Mouse (Mus musculus) retina, embryonic 14.5 days (tissue): ENCODE measurements around the gene Otud7b.

ENCODE experiments used
- DNase-seq: peaks from one replicate; pipeline ENCODE4 v3.0.0-alpha.2; 2015; ENCODE audit warnings: low spot score

Gene Otud7b

DNA sequence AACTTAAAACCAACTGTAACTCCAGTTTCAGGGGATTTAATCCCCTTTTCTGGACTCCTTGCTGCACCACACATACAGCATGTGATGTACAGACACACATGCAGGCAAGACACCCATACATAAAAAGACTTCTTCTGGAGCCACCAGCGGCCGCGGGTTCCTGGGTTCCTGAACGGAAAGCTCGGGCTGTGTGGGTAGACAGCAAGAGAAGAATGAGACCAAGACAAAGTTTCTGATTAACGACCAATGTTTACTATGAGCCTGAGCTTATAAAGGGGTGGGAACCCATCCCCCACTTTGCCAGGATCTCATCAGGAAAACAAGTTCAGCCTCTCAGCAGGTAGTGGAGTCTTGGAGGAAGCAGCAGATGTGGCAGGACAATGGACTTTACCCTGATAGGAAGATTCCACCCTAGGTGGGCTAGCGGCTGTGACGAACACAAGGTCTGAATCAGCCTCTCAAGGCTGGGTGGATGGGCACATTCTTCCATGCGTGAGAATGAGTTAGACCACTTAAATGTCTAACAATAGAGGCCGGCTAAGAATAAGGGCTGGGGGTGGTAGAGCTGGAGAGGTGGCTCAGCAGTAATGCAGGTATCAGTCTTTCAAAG is 20.1 kb upstream of the Otud7b start:
- DNase-seq = no peak

DNA sequence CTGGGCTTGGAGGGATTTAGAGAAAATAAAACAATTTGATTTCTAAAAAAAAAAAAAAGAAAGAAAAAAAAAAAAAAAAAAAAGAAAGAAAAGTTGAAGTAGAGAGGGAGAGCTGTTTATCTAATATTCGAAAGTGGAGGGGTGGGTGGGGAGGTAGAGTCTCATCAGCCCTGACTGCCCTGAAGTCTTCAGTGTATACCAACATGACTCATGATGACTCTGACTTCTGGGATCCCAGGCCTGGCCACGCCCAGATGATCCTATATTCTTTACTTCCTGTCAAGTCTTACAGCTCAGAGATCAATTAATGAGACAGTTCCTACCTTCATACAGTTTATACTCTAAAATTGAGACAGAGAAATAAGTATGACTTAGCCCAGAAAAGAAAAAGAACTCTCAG is 17.1 kb upstream of the Otud7b start:
- DNase-seq = no peak

DNA sequence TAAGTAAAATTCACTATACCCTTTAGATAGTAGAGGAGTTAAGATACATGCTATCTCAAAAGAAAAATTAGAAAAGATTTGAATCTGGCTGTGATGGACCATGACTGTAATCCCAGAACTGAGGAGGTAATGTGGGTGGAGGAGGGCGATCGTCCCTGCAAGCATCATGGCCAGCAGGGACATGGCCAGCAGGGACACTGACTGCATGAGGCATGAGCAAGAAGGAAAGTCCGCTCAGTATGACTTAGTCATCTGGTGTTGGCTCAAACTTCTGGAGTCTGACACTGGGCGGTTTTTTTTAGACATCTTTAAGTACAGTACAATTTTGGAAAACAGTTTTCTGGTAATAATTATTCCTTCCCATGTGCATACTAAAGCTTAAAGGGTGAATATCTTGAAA is 16.5 kb upstream of the Otud7b start:
- no peak for DNase-seq

DNA sequence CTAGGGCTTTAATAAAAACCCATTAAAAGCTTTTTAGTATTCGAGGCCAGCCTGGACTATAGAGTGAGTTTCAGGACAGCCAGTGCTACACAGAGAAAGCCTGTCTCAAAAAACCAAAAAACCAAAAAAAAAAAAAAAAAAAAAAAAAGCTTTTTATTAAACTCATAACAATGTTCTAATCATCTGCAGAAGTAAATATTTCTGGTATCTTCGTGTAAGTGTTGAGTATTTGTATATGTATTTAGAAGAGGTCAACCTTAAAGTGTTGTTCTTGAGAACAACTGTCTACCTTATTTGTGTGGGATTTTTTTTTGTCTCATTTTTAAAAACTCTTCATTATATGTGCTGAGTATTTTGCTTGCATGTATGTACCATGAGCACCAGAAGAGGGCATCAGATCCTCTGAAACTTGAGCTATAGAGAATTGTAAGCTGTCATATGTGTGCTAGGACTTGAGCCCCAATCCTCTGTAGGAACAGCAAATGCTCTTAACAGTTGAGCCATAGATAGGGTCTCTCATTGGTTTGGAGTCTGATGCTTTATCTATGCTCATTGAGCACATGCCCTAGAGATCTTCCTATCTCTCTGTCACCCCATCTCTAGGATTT is 14.3 kb upstream of the Otud7b start:
- peak; percentile 21 for DNase-seq

DNA sequence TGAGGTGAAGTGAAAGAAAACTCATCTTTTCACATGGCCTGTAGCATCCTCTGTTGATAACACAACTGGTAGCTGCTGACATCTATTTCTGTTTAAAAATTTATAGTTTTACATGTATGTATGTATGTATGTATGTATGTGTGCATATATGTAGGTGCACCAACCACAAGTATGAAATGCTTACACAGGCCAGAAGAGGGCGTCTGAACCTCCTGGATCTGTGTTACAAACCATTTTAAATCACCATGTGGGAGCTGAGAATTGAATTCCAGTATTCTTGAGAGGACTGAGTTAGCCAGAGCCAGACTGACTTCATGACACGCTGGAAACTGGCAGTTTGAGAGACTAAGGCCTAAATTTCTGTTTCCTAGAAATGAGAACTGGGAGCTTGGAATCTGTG is 13.2 kb upstream of the Otud7b start:
- no peak for DNase-seq

DNA sequence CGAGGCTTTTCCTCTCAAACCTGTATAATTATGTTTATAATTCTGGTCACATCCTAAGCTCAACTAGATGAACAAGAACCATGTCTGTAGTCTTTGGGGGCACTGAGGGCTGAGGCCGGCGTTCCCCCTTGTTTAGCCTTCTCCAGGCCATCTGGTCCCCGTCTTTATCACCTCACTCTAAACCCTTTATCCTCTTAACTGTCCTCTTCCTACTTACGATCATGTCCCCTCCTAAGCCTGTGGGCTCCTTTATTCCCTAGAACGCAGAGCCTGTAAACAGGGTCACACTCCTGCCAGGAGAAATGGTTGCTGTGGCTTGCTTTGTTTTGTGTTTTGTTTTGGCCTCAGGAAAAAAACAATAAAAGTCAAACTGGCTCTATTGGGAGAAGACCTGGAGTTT is 12.4 kb upstream of the Otud7b start:
- DNase-seq = no peak

DNA sequence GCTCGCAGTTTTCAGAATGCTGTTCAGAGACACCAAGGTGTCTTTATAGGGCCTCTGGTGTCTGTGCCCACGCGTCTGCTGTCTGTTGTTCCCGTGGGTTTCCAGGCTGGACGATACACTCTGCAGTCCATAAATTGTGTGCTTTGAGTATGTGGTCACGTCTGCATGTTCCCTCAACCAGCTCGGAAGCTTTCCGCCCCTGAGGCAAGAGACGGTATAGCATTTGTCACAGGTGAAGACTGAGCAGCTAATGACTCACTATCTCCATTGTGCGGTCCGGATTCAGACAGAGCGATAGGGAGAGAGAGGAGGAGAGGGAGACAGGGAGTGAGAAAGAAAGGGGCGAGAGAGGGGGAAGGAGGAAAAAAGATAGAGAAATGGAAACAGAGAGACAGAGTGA is 10.8 kb upstream of the Otud7b start:
- no peak for DNase-seq

DNA sequence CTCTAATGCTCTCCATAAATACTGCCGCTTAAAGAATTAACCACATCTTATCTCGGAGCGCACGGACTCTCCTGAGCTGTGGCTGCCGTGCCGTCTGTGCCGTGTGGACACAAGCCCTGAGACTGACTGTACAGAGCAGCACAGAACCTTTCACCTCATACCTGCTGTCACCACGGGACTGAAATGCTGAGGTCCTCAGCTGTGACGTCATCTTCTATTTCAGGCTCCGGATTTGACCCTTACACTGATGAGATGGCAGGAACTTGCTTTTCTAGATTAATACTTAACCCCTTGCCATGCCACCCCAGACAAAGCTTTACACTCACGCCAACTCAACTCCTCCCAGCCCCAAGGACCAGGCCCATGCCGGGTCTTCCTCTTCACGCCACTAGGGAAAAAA is 10.1 kb upstream of the Otud7b start:
- DNase-seq = no peak

DNA sequence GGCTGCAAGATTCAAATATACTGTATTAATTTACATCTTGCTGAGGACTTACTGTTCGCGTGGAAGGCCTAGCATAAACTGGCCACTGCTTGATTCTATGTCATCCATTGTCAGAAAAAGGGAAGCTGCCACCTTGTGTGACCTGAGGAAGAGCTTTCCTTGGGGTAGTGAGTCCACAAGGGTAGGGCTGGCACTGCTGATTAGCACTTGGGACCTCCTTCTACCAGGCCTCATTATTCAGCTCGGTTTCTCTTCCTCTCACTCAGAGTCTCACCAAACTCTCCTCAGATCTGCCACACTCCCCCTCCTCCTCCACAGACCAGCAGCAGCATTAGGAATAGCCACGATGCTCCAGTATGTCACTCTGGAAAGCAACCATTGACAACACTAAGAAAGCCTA is 6.2 kb upstream of the Otud7b start:
- no peak for DNase-seq

DNA sequence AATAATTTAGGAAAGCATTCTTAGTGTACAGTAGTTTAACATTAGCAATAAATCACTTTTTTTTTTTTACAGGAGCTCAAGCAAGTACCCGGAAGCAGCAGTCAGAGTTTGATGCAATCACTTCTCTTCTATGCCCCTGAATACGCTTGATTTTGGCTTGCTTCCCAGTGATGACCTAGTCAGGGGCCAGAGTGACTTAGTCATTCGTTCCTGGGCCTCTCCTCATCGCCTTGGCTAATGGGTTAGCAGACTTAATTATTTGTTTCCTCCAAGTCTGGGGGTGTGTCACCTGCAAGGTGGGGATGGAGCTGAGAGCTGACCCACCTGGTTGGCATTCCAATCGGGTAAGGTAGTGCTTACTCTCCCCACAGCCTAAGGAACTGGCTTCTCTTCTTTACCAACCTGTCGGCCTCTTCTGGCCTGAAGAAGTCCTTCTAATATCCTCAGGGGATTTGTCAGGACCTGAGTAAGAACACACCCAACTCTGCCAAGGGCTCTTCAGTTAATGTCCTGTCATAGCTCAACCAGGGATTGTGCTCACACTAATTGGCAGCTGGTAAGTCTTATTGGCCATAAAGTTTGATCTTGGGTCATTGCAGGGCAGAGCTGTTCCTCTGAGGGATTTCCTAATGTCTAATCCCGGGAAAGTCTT is 5.6 kb upstream of the Otud7b start:
- no peak for DNase-seq

DNA sequence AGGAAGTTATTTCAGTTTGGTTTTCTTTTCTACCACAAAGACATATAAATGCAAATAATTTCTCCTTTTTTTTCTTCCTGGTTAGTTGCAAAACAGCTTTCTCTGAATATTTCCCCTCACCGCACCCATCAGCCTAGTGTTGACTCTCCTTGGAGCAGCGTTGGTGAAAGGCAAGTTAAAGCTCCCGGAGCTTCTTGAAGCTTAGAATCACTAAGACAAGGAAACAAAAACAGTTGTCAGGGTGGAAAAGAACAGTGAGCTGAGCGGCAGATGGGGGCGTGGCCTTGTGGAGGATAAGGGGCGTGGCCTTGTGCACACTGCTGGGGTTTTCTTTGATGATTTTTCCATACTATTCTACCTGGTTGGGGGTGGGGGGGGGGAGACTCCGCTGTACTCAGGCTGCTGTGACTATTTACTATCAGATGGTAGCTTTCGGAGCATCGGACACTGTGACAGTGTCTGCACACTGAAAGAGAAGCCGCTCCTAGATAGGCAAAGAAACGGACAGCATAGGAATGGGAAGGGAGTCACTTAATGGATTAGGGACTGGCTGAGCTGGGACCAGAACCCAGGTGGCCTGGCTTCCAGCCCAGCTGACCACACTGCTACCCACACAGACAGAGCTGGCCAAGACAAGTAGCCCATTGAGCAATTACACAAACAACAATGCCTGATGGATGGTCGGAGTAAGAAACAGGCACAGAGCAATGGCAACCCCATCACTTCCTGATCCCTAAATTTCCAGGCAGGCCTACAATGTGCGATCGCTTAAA is 2.0 kb upstream of the Otud7b start:
- peak; percentile 73 for DNase-seq

DNA sequence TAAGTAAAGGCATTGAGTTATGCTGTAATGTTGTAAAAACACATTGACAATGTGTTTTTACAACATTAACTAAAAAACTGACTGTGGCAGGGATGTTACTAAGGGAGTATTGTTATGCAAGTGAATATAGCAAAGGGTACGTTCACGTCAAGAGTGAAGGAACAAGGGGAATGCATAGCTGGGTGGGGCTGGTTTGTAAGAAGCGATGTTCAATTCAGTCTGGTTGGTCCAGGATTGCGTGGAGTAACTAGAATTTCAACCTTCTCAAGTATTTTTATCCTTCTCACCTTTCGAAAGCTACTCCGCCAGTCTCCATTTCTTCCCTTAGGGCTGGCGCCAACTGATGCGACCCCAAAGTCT is 446 bp upstream of the Otud7b start:
- no peak for DNase-seq

DNA sequence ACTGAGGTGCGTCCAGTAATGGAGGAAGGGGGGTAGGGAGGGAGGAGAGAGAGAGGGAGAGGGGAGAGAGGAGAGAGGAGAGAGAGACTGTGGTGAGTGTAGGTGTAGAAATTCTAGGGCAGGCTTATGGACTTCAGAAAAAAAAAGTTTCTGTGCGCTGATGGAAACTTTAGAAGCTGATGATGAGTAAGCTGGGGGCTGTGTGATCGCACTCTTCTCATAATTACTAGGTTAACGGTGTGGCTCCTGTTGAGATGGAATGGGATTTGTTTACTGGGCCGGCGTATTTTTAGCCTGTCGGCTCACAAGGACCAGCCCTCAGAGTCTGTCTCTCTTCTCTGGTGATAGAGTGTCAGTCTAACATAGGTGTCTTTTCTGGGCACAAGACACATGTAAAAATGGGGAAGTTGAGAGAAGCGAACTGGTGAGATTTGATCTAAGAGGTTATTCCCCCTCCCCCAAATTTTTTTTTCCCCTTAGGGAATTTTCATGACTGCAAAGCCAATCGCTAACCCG is 963 bp downstream of the Otud7b start:
- DNase-seq = no peak

DNA sequence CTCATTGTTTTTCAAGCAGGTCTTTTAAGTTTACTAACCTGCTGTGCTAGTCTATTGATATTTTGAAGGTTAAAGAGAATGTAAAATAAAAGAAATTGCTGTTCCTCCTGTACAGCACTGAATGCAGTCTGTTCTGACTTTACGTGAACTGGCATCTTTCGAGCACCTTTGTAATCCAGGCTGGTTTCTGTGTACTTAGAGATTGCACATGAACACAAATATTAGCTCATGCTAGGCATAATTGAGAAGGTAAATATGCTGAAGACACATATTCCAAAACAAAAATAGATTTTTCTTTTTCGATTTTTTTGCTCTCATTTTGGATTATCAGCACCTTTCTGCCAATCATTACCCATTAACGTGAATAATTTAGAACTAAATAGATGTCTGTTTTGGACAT is 1.8 kb downstream of the Otud7b start:
- DNase-seq = no peak

DNA sequence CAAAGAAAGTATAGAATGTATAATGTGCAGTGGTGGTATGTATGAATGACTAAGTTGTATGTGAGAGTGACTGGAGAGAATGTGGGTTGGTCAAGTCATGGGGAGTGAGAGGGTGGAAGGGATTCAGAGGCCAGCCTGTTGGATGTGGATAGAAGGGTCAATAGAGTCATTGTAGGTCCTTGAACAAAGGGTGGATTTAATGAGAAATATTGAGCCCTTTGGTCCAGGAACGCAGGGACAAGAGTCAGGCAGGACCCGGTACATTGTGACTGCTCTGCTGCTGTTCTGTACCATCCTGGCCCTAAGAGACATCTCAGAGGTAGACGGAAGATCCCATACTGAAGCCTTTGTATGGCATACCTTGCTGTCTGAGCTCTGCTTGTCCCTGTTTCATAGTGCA is 4.0 kb downstream of the Otud7b start:
- DNase-seq = no peak

DNA sequence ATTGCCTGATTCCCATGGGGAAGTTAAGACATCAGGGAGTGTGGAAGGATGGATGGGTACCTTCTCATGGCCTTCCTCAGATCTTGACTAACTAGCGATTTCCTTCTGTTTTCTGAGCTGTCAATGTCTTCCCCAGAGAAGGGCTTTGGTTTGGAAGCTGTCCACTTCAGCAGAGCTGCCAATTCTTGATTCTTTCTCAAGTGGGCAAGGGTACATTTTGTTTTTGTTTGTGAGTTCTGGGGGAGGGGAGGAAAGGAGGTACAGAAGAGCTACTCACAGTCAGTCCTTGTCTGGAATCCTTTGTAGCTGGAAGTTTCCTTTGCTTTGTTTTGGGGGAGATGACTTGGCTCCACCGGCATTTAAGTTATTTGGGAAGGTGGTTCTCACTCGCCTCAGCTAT is 8.9 kb downstream of the Otud7b start:
- DNase-seq = no peak

DNA sequence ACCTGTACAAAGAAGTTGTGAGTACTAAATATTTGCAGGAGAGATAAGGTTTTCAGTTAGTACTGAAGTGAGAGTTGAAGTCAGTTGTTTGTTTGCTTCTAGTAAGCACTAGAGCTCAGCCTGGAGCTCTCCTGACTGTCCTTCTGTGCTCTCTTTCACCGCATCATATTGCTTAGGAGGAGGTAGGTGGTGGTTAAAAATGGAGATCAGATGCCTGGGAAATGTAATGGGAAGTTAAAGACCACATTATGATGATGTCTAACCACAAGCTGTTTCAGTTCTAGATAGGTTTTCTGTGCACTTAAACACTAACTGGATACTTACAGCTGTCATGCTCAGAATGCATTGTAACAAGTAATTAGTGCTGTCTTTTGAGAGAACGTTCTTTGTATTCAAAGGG is 13.8 kb downstream of the Otud7b start:
- DNase-seq = no peak

DNA sequence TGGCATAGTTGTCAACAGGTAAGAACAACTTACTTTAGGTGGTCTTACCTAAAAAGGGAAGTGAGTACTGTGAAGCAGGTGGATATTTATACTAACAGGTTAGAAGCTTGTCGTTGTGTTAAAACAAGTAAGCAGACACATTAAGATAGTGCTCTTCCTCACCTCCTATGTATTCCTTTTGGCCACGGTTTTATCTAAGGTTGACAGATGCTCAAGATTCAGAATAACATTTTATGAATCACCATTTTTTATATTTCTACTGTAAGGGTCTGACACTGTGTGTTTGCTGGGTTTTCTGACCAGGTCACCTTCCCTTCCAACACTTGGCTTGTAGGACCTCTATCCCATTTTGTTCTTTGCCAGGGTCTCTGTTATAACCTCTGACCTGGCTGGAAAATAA is 14.4 kb downstream of the Otud7b start:
- DNase-seq = no peak

DNA sequence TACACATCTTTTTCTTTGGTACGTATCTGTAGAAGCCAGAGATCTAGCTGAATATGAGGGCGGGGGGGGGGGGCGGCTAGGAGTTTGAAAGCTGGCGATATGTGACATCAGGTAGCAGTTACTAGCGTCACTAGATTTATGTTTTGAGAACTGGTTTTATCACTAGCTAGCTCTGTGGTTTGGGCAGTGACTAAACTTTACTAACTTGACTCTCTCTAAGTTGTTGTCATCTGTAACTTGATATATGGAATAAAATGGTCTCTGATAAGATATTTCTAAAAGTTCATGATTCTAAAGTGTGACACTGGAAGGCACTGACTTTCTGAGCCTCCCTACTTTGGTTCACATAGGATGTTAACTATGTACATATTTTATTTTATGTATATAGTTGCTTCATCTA is 19.9 kb downstream of the Otud7b start:
- DNase-seq = no peak

DNA sequence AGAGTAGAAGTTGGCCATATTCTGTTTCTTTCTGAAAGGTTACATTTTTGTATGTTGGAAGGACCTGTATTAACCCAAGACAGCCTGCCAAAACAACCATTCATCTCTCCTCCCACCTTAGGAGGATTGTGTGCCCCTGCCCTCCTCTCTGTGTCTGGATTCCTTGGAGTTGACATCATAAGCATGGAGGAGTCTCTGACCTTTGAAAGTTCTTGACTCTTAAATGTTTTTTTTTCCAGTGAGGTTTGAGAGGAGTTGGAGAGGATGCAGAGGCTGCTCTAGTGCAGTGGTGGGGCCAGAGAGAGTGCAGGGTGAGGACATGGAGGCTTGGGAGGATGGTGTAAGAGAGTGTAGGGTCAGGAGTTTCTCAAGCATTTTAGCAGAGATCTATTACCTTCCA is 23.8 kb downstream of the Otud7b start:
- DNase-seq = no peak

DNA sequence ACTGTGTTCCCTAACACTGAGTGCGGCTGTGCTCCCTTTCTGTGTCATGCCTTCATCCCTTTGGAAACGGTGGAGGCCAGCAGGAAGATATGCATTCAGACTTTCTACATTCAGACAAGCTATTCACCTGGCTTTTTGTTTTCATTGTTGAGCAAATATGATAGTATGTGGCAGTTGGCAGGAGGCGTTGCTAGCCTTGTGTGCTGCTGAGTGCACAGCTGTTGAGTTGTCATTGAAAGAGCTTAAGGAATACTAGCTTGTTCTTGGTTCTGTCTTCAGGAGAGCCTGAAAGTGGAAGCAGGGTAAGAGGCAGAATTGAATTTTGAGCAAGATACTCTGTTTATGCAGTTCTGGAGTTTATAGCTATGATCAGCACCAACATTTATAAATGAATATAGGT is 28.2 kb downstream of the Otud7b start:
- no peak for DNase-seq

DNA sequence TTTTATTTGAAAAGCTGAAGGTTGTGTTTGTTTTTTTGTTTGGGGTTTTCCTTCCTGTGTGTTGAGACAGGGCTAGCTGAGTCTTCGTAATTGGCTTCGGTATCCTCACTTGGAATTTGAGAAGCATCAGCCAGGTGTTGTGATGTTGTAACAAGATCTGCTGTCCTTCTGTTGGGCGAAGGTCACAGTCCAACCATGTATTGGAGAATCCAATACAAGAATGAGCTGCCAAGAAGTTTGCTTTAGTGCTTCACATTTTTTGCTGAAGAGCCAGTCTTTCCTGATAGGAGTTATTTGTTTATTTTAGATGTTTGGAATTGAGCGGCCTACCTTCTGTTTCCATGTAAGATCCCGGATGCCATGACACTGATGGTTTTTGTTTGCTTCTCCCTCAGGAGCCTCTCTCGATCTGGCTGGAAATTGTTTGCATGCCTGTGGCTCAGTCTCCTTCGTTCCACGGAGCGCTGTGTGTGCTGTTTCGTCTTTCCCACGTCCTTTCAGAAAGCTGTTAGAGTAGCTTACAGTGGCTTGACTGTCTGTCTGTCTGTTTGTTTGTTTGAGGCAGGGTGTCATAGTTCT is 29.1 kb downstream of the Otud7b start:
- no peak for DNase-seq

DNA sequence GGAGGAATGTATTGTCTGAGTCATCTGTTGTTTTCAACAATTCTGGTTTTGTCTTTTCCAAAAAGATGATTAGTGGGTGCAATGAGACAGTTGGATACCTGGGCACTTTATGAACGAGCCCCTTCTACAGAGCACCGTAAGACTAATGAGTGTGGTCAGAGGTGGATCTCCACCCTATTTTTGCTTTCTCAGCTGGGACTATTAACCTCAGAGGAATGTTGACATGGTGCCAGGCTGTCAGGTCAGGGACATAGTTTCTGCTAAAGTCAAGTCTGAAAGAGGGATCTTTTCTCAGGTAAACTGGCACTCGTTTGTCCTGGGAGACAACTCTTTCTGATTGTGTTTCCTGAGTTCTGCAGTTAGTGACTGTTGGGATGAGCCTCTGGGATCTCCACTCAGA is 30.7 kb downstream of the Otud7b start:
- DNase-seq = no peak
